Mouse (Mus musculus) hematopoietic stem cell, adult 5-6 weeks (primary cell): ENCODE measurements around the gene Aldh1a3. TPM values are rescaled to one million over a fixed set of nuclear protein-coding genes. Genes with fewer than 3 reads are reported as not detected.

Experiments used
- ATAC-seq, 2 experiments: fragments of 125-278 bp in 1 of 2; replicated peaks in 1 of 2; 2 replicates each; pipeline ENCODE4 v1.8.0; 2016 to 2017; ENCODE audit warnings: inconsistent platforms in 2 of 2, mild to moderate bottlenecking in 2 of 2, moderate number of reproducible peaks in 2 of 2, low read depth in 1 of 2, moderate TSS enrichment in 1 of 2; ENCODE audit not compliant: low FRiP score in 2 of 2, poor library complexity in 2 of 2, severe bottlenecking in 2 of 2, insufficient read depth in 1 of 2, low TSS enrichment in 1 of 2
- total RNA-seq: library from RNA; stranded (forward); fragments of 172-1452, 232-1000 nt; gene quantifications from 2 replicates; pipeline ENCODE4 v1.2.3, GENCODE M21; 2017

Gene Aldh1a3
- total RNA-seq, 1 experiment from 2014 or later: not detected

DNA sequence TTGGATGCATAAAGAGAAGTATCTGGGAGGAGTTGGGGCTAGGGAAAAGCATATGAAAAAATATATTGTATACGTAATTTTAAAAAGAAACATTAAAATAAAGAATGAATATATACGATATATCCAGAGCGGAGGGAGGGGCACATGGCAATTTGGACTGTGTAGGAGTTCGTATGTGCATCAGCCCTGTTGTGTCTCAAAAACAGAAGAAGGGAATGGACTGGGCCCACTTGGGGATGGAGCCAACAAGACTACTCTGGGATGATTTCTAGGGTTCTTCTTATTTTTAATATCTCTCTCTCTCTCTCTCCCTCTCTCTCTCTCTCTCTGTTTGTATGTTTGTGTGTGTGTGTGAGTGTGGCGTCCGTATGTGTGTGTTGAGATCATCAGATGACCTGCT lies 40.9 kb downstream of the Aldh1a3 start:
- no peak for ATAC-seq

- no peak for ATAC-seq
These were observed 41.5 kb downstream of the Aldh1a3 start for GRCm38 (mm10) chr7:66385826-66386225.

DNA sequence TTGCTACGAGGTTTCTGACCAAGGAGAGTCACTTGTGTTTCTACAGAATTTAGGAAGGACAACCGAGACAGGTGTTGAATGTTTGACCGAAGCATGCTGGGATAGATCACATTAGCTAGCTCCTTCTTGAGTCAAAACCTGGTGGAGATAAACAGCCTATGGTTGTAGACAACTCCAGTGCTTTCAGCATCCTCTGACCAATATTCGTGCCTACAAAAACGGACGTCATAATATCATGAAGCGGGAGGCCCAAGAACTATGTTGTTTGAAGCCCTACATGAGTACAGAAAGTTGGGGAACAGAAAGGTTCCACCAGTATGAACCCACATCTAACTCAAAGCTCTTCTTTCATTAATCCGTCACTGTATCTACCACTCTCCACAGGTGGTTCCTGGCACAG lies 42.4 kb downstream of the Aldh1a3 start:
- ATAC-seq: no peak

DNA sequence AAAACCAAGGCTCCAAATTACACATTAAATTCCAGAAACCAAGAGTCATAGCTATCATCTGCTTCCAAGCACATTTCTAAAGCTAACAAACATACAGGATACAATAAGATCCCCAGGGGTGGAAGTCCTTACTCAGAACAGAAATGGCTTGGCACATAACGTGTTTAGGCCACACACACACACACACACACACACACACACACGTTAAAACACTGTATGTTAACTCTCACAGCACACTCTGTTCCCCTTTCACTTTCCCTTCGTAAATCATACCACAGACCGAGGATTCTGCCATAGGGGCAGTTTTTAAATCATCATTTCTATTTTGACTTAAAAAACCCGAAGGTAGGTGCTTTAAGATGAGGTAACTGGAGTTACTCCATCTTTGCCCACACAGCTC lies 43.1 kb downstream of the Aldh1a3 start:
- ATAC-seq: peak; percentile 50; a peak in 3 of 4 replicates

DNA sequence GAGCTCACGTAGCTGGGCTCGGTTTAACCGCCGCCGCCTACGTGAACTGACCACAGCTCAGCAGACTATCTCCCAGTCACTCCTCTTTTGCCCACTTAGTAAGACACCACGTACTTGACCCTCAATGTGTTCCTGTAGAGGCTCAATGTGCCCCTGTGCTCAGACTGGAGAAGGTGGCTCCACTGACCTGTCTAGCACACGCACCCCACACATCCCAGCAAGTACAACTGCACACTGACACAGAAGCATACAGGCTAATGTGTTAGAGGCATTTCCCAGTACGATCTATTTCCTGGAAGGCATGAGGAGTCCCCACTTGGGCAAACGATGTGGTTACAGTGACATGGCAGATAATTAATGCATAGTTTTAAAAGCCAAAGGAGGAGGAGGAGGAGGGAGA lies 50.8 kb downstream of the Aldh1a3 start:
- ATAC-seq: no peak

- no peak for ATAC-seq
These were observed 51.6 kb downstream of the Aldh1a3 start for GRCm38 (mm10) chr7:66375736-66376135.

DNA sequence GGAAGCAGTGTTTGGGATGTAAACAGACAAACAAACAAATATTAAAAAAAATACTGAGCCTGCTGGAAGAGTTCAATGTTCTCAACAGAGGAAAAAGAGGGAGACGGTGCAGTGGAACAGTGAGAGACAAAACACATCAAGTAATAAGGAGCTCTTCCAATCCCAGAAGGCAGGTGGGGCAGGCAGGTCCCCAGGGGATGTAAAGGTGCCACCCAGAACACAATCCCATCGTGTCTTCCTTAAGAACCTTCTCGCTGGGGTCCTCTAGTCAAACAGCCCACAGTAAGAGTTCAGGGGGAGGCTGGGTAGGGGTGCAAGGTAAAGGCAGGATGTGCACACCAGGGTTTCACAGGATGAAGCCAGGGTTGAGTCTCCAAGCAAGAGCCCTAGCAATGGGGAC lies 53.9 kb downstream of the Aldh1a3 start:
- ATAC-seq: no peak

- ATAC-seq: no peak
These were observed 56.3 kb downstream of the Aldh1a3 start for GRCm38 (mm10) chr7:66370970-66371369.

DNA sequence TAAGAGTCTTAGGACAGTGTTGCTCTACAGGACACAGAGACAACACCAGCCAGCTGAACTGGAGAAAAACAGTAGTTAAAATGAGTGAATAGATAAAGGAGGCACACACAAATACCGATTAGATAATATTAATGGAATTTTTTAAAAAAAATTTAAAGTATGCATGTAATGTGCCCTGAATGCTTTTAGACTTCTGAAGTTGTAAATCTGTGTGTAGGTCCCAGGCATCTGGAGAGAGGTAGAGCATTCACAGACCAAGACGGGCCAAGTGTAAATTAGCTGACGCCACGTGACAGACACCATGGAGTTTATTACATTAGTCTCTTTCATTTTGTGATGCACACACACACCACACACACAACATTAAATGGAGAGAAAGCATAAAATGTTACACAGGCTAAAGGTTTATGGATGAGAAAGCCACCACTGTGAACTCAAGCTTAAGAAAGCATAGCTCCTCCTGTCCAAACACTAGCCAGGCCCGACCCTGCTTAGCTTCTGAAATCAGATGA lies 57.3 kb downstream of the Aldh1a3 start:
- no peak for ATAC-seq

DNA sequence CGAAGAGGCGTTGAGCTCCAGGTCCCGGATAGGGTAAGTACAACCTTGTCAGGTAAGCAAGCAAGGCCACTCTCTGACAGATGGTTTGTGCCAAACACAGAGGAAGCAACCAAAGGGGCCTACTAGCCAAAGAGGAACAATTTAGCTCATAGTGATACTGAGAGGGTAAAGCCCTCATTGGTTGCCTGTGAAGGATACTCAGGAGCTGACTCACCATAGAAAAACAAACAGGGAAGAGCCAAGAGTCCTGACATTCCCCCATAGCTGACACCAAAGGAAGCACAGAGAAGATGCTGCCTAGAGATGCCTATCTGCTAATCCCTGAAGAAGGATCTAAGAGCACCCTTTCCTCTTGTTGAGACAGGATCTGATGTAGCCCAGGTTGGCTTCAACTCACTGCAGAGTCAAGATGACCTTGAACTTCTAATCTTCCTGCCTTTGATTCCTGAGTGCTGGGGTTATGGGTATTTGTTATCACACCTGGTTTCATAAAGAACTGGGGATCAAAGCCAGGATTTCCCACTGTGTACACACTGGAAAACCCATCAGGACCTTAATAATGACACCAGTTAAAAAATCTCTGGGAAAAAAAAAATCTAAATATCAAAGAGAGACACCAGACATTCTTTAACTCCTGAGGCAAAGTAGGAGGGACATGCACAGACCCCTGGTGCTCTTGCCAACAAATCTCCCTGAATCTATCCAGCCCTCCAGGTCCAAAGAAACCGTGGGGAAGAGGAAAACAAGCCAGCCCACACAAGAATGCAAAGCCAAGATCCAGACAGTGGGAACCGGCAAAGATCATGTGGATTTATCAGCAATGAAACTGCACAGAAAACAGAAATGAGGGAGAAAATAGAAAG lies 58.0 kb downstream of the Aldh1a3 start:
- ATAC-seq: peak in 1 of 2 experiments; percentile 21; a peak in 1 of 4 replicates

GRCm38 (mm10) chr7:66365904-66366303 lies 61.4 kb downstream of the Aldh1a3 start, which contains the start of gene Gm10974:
Gene Gm10974, plus strand, starts transcription at chr7:66365905.
- ATAC-seq: no peak

DNA sequence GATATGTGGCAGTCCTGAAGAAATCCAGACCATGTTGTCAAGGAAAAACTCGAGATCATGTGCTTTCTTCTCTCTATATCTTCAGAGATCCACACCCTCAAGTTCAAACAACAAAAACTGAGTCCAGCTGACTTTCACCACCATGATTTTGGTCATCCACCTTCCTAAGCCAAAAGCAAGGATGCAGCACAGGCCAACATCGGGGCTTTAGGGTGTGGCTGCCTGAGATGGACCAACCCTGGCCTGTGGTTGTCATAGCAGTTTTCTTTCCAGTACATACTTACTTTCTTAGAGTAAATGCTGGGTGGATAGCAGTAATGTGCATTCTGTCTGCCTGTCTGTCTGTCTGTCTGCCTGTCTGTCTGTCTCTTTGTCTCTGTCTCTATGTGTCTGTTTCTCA lies 61.9 kb downstream of the Aldh1a3 start:
- no peak for ATAC-seq

DNA sequence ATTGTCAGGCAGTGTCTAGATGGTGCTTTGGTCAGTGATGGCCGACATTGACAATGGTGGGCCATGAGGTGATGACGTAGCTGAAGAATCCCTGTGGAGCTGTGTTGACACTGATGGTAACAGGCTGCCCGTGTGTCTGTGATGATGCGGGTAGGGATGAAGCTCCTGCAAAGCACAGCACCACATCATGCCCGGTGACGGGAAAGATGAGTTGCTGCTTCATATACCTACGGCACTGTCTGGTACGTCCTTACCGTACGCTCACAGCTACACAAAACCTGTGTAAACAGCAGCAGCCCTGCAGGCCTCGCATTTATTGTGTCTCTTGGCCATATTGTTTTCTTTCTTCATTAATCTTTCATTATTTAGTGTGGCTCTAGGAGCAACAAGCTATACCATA lies 62.8 kb downstream of the Aldh1a3 start:
- no peak for ATAC-seq

DNA sequence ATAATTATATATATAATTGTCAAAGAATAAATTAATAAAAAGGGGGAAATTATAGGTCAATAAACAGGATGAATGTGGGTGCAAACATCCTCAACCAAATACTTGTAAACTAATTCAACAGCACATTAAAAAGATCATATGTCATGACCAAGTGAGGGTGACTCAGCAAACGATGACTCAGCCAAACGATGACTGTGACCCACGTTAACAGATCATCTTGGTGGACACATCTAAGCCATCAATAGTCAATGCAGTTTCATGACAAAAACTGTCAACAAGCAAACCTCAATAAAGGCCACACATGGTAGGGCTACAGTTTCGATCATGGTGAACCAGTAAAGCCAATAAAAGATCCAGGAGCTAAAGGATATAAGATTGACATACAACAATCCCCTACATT lies 68.3 kb downstream of the Aldh1a3 start:
- ATAC-seq: no peak

- no peak for ATAC-seq
These were observed 68.9 kb downstream of the Aldh1a3 start for GRCm38 (mm10) chr7:66358461-66358860.

DNA sequence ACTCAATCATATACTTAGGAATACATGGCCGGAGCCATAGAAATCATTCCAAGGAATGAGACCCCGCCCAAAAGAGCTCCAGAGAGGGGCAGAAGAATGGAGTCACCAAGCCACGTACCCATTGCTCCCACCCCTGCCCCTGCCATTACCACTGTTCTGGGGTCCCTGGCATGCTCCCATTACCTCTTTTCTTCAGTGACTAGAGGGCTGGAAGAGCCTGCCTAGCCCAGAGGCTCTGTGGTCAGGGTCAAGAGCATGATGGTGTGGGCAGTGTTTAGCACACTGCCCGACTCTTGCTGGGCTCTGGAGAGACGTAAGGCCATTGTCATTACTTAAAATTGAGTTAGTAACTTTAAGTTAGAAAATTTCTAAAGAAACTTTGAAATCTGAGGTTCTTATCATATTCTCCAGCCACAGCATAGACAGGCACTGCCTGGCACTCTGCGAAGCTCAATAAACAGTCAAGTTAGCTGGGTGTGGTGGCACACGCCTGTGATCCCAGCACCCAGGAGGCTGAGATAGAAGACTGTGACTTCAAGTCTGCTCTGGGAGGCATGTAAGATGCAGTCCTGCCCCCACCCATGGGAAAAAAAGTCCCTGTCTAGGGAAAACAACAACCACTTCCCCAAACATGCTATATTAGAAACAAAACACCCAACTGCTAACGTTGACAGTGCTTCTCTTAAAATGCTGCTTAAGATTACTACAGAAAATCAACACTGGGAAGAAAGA lies 71.4 kb downstream of the Aldh1a3 start:
- no peak for ATAC-seq

DNA sequence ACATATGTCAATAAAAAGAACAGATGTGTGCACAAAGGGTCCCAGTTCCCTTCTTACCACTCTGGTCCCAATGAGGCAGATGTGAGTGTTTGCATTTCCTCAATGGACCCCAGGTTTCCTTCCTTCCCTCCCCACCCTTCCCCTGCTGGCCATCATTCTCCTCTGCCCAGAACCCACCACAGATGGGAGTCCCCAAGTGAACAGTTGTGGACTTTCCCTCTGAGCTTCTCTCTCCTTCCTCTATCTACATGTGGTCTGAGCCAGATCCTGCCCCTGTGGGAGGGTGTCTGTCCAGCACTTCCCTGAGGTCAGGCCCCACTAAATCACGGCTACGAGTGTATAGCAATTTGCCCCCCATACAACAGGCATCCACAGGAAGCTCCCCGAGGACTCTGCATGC lies 72.4 kb downstream of the Aldh1a3 start:
- ATAC-seq: no peak

DNA sequence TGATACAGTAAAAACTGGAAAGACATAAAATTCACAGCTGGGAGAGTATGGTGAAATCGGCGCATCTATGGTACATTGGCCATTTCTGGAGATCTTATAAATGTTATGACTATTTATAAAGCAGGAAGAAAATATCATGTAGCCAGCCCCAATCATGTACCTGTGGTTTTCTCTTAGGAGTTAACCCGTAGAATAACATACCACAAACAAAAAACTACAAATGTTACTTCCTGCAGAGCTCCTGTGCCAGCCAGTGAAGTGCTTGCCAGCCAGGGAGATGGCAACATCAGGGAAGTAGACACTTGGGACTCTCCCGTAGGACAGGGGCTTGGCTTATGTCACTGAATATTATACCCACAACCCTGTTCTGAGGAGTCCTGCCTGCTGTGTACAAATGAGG lies 76.2 kb downstream of the Aldh1a3 start:
- peak; percentile 35 to 43; a peak in 1 of 4 replicates for ATAC-seq
